Mouse (Mus musculus): ENCODE measurements around the gene Lifr. TPM values are rescaled to one million over a fixed set of nuclear protein-coding genes. Genes with fewer than 3 reads are reported as not detected.

The Lifr gene
- polyA plus RNA-seq, 1 experiment from 2014 or later = 22.7 TPM

DNA sequence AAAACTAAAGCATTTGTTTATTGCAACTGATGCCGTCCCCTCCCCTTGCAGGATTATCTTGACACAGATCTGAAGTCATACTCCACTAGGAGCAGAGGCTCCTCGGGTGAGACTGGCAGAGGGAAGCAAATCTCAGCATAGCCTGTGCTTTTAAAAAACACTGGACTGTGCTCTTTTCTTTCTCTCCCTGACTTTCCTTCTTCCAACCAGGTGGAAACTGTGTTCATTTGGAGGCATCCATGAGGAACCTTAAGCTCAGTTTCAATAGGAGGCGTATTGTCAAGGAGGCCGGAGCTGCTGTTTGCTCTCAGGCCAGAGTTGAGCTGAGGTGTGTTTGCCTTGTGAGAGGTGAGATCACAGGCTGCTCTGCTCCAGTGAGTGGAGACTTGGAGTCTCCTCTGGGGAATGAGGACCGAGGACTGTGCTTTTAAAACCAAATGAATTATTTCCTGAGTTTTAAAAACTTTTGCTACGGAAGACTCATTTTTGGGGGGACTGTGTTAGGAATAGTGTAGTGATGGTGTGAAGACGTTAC, 40.3 kb downstream of the Lifr start:
- H3K27me3 ChIP-seq (ENCODE audit: control insufficient read depth, insufficient read depth, low read depth, low read length) = no peaks in the 10 kb centered on the region
- H3K9me3 ChIP-seq (ENCODE audit: control insufficient read depth, low read length) = no peaks in the 10 kb centered on the region
- WGBS = 27% methylated on average over 7 of the region's 7 CpGs
- peaks cover 31% of the 10 kb centered on the region for H3K4me1 ChIP-seq (replicated peaks; ENCODE audit: control insufficient read depth, insufficient read depth, low read length)
- H3K9ac ChIP-seq (ENCODE audit: low read length) = peak overlapping the region; percentile 87
- 0 out of 2 replicates have a peak overlapping the region, but pooled peaks have one; percentile 21 for H3K27ac ChIP-seq (ENCODE audit: low read length)
- ATAC-seq (ENCODE audit: low read depth) = no peak
- peak overlapping the region; percentile 89 for H3K4me3 ChIP-seq (ENCODE audit: low read length)
- H3K36me3 ChIP-seq (ENCODE audit: control insufficient read depth, insufficient read depth, low read length) = no peaks in the 10 kb centered on the region; the same call in 1 of the 2 replicates
- H3K4me2 ChIP-seq (ENCODE audit: low read depth, low read length) = peak overlapping the region; percentile 94

- Histone ChIP-seq H3K36me3 (ENCODE audit: control insufficient read depth, insufficient read depth, low read length) (no peaks in the 10 kb centered on the region; the same call in none of the 2 replicates), H3K9ac (ENCODE audit: low read length) (no peak overlapping the region), H3K4me1 (replicated peaks; ENCODE audit: control insufficient read depth, insufficient read depth, low read length) (peaks cover 47% of the 10 kb centered on the region), H3K4me2 (ENCODE audit: low read depth, low read length) (no peak overlapping the region), H3K27ac (ENCODE audit: low read length) (no peak overlapping the region), H3K27me3 (ENCODE audit: control insufficient read depth, insufficient read depth, low read depth, low read length) (no peaks in the 10 kb centered on the region), H3K4me3 (ENCODE audit: low read length) (no peak overlapping the region), H3K9me3 (ENCODE audit: control insufficient read depth, low read length) (no peaks in the 10 kb centered on the region)
- no peak for ATAC-seq (ENCODE audit: low read depth)
- 58% methylated on average over 13 of the region's 13 CpGs for WGBS
These were observed 42.3 kb downstream of the Lifr start for GRCm38 (mm10) chr15:7132741-7133140.

GRCm38 (mm10) chr15:7134454-7135052, 44.1 kb downstream of the Lifr start:
- H3K4me2 ChIP-seq (ENCODE audit: low read depth, low read length) = no peak overlapping the region
- ATAC-seq (ENCODE audit: low read depth) = no peak
- WGBS = 42% methylated on average over 11 of the region's 11 CpGs
- no peak overlapping the region for H3K27ac ChIP-seq (ENCODE audit: low read length)
- no peak overlapping the region for H3K9ac ChIP-seq (ENCODE audit: low read length)
- no peaks in the 10 kb centered on the region for H3K9me3 ChIP-seq (ENCODE audit: control insufficient read depth, low read length)
- H3K27me3 ChIP-seq (ENCODE audit: control insufficient read depth, insufficient read depth, low read depth, low read length) = no peaks in the 10 kb centered on the region
- peaks cover 51% of the 10 kb centered on the region for H3K4me1 ChIP-seq (replicated peaks; ENCODE audit: control insufficient read depth, insufficient read depth, low read length)
- H3K4me3 ChIP-seq (ENCODE audit: low read length) = no peak overlapping the region
- H3K36me3 ChIP-seq (ENCODE audit: control insufficient read depth, insufficient read depth, low read length) = no peaks in the 10 kb centered on the region; the same call in none of the 2 replicates

GRCm38 (mm10) chr15:7135982-7136562, 45.7 kb downstream of the Lifr start:
- Histone ChIP-seq H3K9ac (ENCODE audit: low read length) (no peak overlapping the region), H3K9me3 (ENCODE audit: control insufficient read depth, low read length) (no peaks in the 10 kb centered on the region), H3K4me1 (replicated peaks; ENCODE audit: control insufficient read depth, insufficient read depth, low read length) (peaks cover 48% of the 10 kb centered on the region), H3K27ac (ENCODE audit: low read length) (no peak overlapping the region), H3K27me3 (ENCODE audit: control insufficient read depth, insufficient read depth, low read depth, low read length) (no peaks in the 10 kb centered on the region), H3K36me3 (ENCODE audit: control insufficient read depth, insufficient read depth, low read length) (no peaks in the 10 kb centered on the region; the same call in none of the 2 replicates), H3K4me3 (ENCODE audit: low read length) (no peak overlapping the region), H3K4me2 (ENCODE audit: low read depth, low read length) (no peak overlapping the region)
- WGBS = 46% methylated on average over 6 of the region's 6 CpGs
- ATAC-seq (ENCODE audit: low read depth) = no peak

- 76% methylated on average over 10 of the region's 10 CpGs for WGBS
- H3K4me3 ChIP-seq (ENCODE audit: low read length) = no peak overlapping the region
- H3K27me3 ChIP-seq (ENCODE audit: control insufficient read depth, insufficient read depth, low read depth, low read length) = no peaks in the 10 kb centered on the region
- no peak overlapping the region for H3K27ac ChIP-seq (ENCODE audit: low read length)
- no peak overlapping the region for H3K4me2 ChIP-seq (ENCODE audit: low read depth, low read length)
- H3K9me3 ChIP-seq (ENCODE audit: control insufficient read depth, low read length) = no peaks in the 10 kb centered on the region
- no peak for ATAC-seq (ENCODE audit: low read depth)
- no peak overlapping the region for H3K9ac ChIP-seq (ENCODE audit: low read length)
- H3K36me3 ChIP-seq (ENCODE audit: control insufficient read depth, insufficient read depth, low read length) = no peaks in the 10 kb centered on the region; the same call in none of the 2 replicates
- peaks cover 43% of the 10 kb centered on the region for H3K4me1 ChIP-seq (replicated peaks; ENCODE audit: control insufficient read depth, insufficient read depth, low read length)
These were observed 46.5 kb downstream of the Lifr start for GRCm38 (mm10) chr15:7136912-7137311.

GRCm38 (mm10) chr15:7137607-7138006, 47.2 kb downstream of the Lifr start:
- H3K4me2 ChIP-seq (ENCODE audit: low read depth, low read length) = no peak overlapping the region
- no peak overlapping the region for H3K9ac ChIP-seq (ENCODE audit: low read length)
- H3K4me1 ChIP-seq (replicated peaks; ENCODE audit: control insufficient read depth, insufficient read depth, low read length) = peaks cover 42% of the 10 kb centered on the region
- peak; percentile 13; the same call in 1 of the 2 replicates for ATAC-seq (ENCODE audit: low read depth)
- H3K4me3 ChIP-seq (ENCODE audit: low read length) = no peak overlapping the region
- H3K9me3 ChIP-seq (ENCODE audit: control insufficient read depth, low read length) = no peaks in the 10 kb centered on the region
- no peaks in the 10 kb centered on the region; the same call in none of the 2 replicates for H3K36me3 ChIP-seq (ENCODE audit: control insufficient read depth, insufficient read depth, low read length)
- no peak overlapping the region for H3K27ac ChIP-seq (ENCODE audit: low read length)
- WGBS = 39% methylated on average over 12 of the region's 12 CpGs
- no peaks in the 10 kb centered on the region for H3K27me3 ChIP-seq (ENCODE audit: control insufficient read depth, insufficient read depth, low read depth, low read length)

DNA sequence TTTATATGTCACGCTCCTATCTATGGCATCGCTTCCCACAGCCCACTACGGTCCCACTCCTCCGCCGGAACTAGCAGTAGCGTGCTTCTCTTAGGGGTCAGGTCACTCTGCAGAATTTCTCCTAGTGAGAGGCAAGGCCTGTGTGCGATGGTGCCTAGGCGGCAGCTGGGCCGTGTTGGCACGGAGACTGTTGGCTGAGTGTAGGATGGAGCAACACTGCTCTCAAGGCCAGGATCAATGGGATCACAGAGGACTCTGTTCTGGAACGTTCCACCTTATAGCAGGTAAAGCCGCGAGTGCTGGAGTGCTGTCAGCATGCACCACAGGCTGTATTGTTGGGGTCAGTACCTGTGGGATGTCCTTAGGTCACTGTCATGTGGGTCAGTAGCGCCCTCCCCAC, 48.1 kb downstream of the Lifr start:
- H3K27me3 ChIP-seq (ENCODE audit: control insufficient read depth, insufficient read depth, low read depth, low read length) = no peaks in the 10 kb centered on the region
- no peak overlapping the region for H3K9ac ChIP-seq (ENCODE audit: low read length)
- no peak overlapping the region for H3K4me3 ChIP-seq (ENCODE audit: low read length)
- WGBS = 80% methylated on average over 14 of the region's 14 CpGs
- H3K4me2 ChIP-seq (ENCODE audit: low read depth, low read length) = no peak overlapping the region
- no peaks in the 10 kb centered on the region; the same call in none of the 2 replicates for H3K36me3 ChIP-seq (ENCODE audit: control insufficient read depth, insufficient read depth, low read length)
- no peak overlapping the region for H3K27ac ChIP-seq (ENCODE audit: low read length)
- peaks cover 37% of the 10 kb centered on the region for H3K4me1 ChIP-seq (replicated peaks; ENCODE audit: control insufficient read depth, insufficient read depth, low read length)
- no peak for ATAC-seq (ENCODE audit: low read depth)
- H3K9me3 ChIP-seq (ENCODE audit: control insufficient read depth, low read length) = no peaks in the 10 kb centered on the region

- H3K4me3 ChIP-seq (ENCODE audit: low read length) = no peak overlapping the region
- no peaks in the 10 kb centered on the region; the same call in 1 of the 2 replicates for H3K36me3 ChIP-seq (ENCODE audit: control insufficient read depth, insufficient read depth, low read length)
- no peaks in the 10 kb centered on the region for H3K27me3 ChIP-seq (ENCODE audit: control insufficient read depth, insufficient read depth, low read depth, low read length)
- H3K9me3 ChIP-seq (ENCODE audit: control insufficient read depth, low read length) = no peaks in the 10 kb centered on the region
- H3K9ac ChIP-seq (ENCODE audit: low read length) = no peak overlapping the region
- peaks cover 45% of the 10 kb centered on the region for H3K4me1 ChIP-seq (replicated peaks; ENCODE audit: control insufficient read depth, insufficient read depth, low read length)
- H3K27ac ChIP-seq (ENCODE audit: low read length) = no peak overlapping the region
- ATAC-seq (ENCODE audit: low read depth) = no peak
- WGBS = 76% methylated on average over 7 of the region's 7 CpGs
- H3K4me2 ChIP-seq (ENCODE audit: low read depth, low read length) = no peak overlapping the region
These were observed 49.9 kb downstream of the Lifr start for GRCm38 (mm10) chr15:7140322-7140721.

GRCm38 (mm10) chr15:7141246-7141645, 50.8 kb downstream of the Lifr start:
- Histone ChIP-seq H3K4me2 (ENCODE audit: low read depth, low read length) (no peak overlapping the region), H3K4me1 (replicated peaks; ENCODE audit: control insufficient read depth, insufficient read depth, low read length) (peaks cover 51% of the 10 kb centered on the region), H3K27me3 (ENCODE audit: control insufficient read depth, insufficient read depth, low read depth, low read length) (no peaks in the 10 kb centered on the region), H3K9me3 (ENCODE audit: control insufficient read depth, low read length) (no peaks in the 10 kb centered on the region), H3K9ac (ENCODE audit: low read length) (no peak overlapping the region), H3K27ac (ENCODE audit: low read length) (no peak overlapping the region), H3K36me3 (ENCODE audit: control insufficient read depth, insufficient read depth, low read length) (no peaks in the 10 kb centered on the region; the same call in 1 of the 2 replicates), H3K4me3 (ENCODE audit: low read length) (no peak overlapping the region)
- 69% methylated on average over 13 of the region's 13 CpGs for WGBS
- no peak for ATAC-seq (ENCODE audit: low read depth)

Data from lung, embryonic 16.5 days (tissue).